Mouse (Mus musculus) kidney, adult 9 months (tissue): ENCODE results near the gene Alyref2.
A peak's percentile ranks its signal among the peaks of the same experiment; 100 is the strongest.
"Not testable (repeated sequence)": the region's sequence is repeated elsewhere in the genome, so short reads cannot be mapped to it uniquely, and the experiment has no call there.

Experiments
- DNase-seq: peaks from one replicate; pipeline ENCODE4 v3.0.0; 2022

Gene Alyref2

DNA sequence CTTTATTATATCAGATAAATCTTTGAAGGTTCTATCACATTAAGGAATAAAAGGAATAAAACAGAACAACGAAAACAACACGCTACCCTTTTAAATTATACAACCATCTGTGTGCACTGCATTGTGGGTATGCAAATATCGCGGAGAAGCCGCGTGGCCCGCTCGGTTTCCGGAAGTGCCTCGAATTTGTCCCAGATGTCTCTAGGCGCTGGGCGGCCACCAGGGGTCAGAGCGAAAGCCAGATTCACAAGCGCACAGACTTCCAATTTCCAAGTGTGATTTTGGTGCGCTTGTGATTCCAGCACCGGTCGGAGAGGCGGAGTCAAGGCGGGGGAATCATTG is at the start of gene Alyref2:
Alyref2 (plus strand) TSS at position 229 of the 342 bp plus-strand sequence.
- DNase-seq = peak; percentile 98

GRCm38 (mm10) chr1:171454926-171455325 is 48.4 kb upstream of the Alyref2 start:
- no peak for DNase-seq

DNA sequence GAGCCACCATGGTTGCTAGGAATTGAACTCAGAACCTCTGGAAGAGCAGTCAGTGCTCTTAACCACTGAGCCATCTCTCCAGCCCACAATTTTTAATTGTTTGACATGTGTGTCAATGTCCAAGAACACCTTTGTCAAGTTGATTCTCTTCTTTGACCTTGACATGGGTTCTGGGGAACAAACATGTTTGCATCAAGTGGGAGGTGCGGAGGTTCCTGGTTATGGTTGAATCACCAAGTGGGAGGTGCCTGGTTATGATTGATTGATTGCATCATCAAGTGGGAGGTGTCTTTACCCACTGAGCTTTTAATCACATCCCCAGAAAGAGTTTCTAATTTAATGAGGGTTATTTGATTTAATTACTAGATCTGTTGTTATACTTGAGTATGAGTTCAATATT is 45.7 kb upstream of the Alyref2 start:
- no peak for DNase-seq

- DNase-seq = peak; percentile 46
Observed at GRCm38 (mm10) chr1:171459791-171460190, 43.5 kb upstream of the Alyref2 start.

GRCm38 (mm10) chr1:171460551-171461503 is 42.5 kb upstream of the Alyref2 start:
- no peak for DNase-seq

- DNase-seq = no peak
Observed at GRCm38 (mm10) chr1:171463133-171463532, 40.1 kb upstream of the Alyref2 start.

GRCm38 (mm10) chr1:171465749-171466412 is 37.4 kb upstream of the Alyref2 start:
- DNase-seq = no peak

DNA sequence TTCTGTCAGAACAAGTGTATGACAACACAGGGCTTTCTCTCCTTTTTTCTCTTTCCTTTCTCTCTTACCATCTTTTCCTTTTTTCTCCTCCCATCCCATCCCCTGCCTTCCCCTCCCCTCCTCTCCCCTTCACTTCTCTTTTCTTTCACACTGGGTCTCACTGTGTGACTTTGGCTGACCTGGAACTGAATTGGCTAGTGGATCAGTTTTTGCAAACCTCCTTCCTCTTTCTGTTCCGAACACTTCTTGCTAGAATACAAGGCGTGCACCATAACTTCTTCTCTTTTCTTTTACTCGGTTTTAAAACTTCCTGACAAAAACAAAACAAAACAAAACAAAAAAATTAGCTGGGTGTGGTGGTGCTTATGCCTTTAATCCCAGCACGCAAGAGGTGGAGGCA is 36.7 kb upstream of the Alyref2 start:
- DNase-seq = no peak

DNA sequence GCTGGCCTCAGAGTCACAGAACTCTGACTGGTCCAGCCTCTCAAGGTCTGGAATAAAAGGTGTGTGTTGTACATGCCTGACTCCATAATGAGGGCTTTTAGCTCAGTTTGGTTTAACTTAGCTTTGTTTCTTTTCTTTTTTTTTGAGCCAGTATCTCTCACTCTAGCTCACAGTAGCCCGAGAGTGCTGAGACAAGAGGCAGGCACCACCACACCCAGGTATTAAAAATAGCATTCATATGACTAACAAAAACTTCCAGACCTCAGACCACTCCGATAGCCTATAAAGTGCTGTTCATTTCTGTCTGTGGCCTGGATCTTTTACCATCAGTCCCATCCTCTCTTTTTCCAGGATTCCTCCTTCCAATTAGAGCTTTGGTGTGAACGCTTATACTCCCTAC is 33.6 kb upstream of the Alyref2 start:
- DNase-seq = no peak

DNA sequence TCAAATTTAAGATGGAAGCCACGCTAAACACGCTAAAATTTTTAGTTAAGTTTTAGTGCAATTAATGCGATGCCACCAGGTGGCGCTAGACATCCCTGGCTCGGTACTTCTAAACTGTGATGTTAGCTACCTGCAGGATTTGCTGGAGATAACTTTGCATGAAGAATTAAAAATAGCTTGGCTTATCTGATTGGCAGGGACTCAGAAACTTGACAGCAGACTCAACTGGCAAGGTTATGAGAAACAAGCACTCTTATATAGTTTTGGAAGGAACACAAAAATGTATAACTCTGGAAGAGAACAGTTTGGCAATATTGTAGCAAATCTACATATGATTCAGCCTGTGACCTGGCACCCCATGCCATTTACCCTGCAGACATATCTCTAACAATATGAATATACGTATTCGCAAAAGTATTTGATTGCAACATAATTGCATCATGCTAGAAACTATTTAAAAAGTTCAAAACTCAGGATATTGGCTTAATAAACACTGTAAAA is 32.9 kb upstream of the Alyref2 start:
- DNase-seq = peak; percentile 69

DNA sequence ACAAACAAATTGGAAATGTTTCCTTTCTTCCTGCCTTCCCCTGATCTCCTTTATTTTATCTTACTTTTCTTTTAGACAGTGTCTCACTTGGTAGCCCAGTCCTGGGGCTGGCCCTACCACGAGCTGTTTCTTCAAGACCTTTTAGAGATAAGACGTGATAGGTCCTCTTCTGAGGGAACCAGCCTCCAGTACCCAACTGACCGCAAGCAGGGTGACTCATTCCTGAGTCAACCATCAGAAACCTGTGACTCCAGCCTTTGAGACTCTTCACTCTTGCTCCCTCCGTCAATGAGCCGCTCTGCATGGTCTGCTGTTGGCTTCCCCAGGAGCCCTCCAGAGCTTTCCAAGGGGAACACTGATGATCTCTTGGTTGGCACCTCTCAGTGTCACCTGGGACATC is 32.4 kb upstream of the Alyref2 start:
- DNase-seq = no peak

DNA sequence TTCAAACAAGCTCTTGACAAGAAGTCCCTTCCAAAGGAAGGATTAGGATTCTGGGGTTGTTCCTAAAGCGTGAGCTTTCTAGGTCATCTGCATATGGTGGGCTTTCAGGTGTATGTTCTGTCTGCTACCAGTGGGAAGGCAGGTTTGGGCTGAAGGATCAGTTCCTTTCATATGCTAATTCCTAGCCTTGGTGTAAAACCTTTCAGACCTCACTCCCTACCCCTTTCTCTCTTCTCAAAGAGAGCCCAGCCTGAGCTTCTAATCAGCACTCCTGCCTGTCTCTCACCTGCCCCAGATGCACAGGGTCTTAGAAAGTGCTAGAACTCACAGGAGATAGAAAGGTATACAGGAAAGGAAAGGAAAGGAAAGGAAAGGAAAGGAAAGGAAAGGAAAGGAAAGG is 31.8 kb upstream of the Alyref2 start:
- no peak for DNase-seq

GRCm38 (mm10) chr1:171471941-171472340 is 31.3 kb upstream of the Alyref2 start:
- DNase-seq = not testable (repeated sequence)

DNA sequence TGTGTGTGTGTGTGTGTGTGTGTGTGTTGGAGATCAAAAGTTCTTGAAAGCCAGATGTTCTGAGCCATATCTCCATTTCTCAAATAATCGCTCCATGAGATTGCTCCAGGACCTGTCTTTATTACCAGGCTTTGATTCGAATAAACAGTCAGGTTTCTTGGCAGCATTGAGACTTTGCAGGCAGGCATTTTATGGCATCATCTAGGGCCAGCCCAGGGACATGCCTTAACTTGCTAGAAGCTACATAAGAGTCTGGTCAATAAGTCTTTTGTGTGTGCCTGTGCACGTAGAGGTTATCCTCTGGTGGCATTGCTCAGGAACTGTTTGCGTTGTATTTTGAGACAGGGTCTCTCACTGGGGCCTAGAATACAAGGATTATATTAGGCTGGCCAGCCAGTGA is 29.8 kb upstream of the Alyref2 start:
- no peak for DNase-seq

DNA sequence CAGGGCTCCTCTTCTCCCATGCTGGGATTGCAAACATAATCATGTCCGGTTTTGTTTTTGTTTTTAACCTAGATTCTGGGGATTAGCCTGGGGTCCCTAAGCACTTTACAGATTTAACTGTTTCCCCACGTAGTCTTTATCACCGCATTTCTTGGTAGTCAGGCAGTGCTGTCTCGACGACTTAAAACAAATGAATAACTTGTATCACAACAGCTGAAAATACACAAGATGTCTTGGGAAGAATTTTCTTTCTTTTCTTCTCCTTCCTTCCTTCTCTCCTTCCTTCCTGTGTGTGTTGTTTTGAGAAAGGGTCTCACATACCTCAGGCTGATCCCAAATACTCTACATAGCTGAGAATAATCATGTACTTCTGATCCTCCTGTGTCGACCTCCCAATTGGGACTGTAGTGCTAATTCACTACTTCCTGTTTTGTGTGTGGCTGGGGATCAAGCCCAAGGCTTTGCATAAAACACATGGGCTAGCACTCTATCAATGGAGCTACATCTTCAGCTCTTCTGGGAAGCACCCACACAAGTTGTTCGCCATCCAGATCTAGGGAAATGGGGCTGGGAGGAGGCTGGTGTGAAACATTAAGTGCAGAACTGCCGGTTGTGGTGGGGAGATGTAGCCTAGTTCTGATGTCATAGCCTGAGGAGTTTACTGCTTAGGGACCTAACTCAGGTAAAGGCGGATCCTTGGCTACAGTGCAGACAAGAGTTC is 29.2 kb upstream of the Alyref2 start:
- no peak for DNase-seq

DNA sequence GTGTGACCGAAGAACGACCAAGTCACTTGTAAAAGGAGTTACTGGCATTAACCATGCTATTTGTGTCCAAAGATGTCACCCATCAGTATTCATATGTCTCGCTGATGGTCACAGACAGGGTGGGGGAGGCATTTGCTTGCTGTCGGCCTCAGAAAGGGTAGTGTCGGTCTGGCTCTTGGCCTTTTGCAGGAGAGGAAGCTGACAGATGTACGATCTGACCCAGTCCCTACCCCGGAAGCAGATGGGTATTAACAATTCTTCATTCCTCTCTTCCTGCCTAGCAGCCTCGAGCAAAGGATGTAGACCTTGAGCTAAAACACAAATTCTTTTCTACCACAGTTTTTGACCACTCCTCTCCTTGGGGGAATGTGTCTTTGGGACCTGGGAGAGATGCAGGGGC is 26.2 kb upstream of the Alyref2 start:
- DNase-seq = no peak

- no peak for DNase-seq
Observed at GRCm38 (mm10) chr1:171477758-171478545, 25.3 kb upstream of the Alyref2 start.

GRCm38 (mm10) chr1:171478968-171479367 is 24.3 kb upstream of the Alyref2 start:
- peak; percentile 87 for DNase-seq

- no peak for DNase-seq
Observed at GRCm38 (mm10) chr1:171494241-171494640, 9.0 kb upstream of the Alyref2 start.

DNA sequence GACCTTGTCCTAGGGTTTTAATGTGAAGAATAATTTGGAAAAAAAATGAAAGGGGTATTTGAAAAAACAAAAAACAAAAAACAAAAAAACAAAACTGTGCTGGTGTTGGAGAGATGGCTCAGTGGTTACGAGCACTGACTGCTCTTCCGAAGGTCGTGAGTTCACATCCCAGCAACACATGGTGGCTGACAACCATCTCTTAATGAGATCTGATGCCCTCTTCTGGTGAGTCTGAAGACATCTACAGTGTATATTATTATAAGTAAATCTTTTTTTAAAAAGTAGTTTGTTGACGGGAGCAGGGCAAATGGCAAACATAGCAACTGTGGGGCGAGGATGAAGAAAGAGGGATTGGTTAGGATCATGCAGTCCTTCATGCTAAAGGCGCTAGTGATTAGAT is 7.9 kb upstream of the Alyref2 start:
- no peak for DNase-seq

- no peak for DNase-seq
Observed at GRCm38 (mm10) chr1:171499856-171500255, 3.4 kb upstream of the Alyref2 start.

- no peak for DNase-seq
Observed at GRCm38 (mm10) chr1:171501016-171501610, 2.2 kb upstream of the Alyref2 start.
